Mouse (Mus musculus) MEL (cell line): ENCODE measurements around the gene Srrm3.

ENCODE experiments used
- BHLHE40 ChIP-seq: IDR thresholded peaks from 2 replicates; pipeline ENCODE4 v1.6.1; 2012; ENCODE audit warnings: low read depth, mild to moderate bottlenecking, inconsistent platforms, low read length, improper control_type of control experiment, borderline replicate concordance
- CTCF ChIP-seq, 3 experiments: IDR thresholded peaks in 2 of 3; conservative IDR thresholded peaks in 1 of 3; 2 replicates each; pipeline ENCODE4 v1.5.1; 2011 to 2012; ENCODE audit warnings: low read length in 3 of 3, low read depth in 2 of 3, mild to moderate bottlenecking in 2 of 3, improper control_type of control experiment in 1 of 3, inconsistent platforms in 1 of 3, mixed read lengths in 1 of 3, moderate library complexity in 1 of 3; ENCODE audit not compliant: control insufficient read depth in 1 of 3, insufficient read depth in 1 of 3, poor library complexity in 1 of 3, severe bottlenecking in 1 of 3
- ELF1 ChIP-seq: IDR thresholded peaks from 2 replicates; pipeline ENCODE4 v1.6.1; 2014; ENCODE audit warnings: low read depth, mild to moderate bottlenecking, inconsistent platforms, low read length, improper control_type of control experiment, moderate library complexity
- EP300 ChIP-seq, 2 experiments: IDR thresholded peaks; 2 replicates each; pipeline ENCODE4 v1.6.1; 2011; ENCODE audit warnings: improper control_type of control experiment in 2 of 2, low read length in 2 of 2, low read depth in 1 of 2, mild to moderate bottlenecking in 1 of 2
- ETS1 ChIP-seq: IDR thresholded peaks from 2 replicates; pipeline ENCODE4 v1.6.1; 2012; ENCODE audit warnings: low read depth, mild to moderate bottlenecking, inconsistent platforms, low read length, improper control_type of control experiment, moderate library complexity
- GABPA ChIP-seq: IDR thresholded peaks from 2 replicates; pipeline ENCODE4 v1.6.1; 2012; ENCODE audit warnings: low read depth, mild to moderate bottlenecking, inconsistent platforms, low read length, improper control_type of control experiment, moderate library complexity
- HCFC1 ChIP-seq: IDR thresholded peaks from 2 replicates; pipeline ENCODE4 v1.6.1; 2012; ENCODE audit warnings: low read depth, mild to moderate bottlenecking, inconsistent platforms, low read length, improper control_type of control experiment, moderate library complexity
- MYC ChIP-seq: IDR thresholded peaks from 2 replicates; pipeline ENCODE4 v1.6.1; 2011; ENCODE audit warnings: low read depth, mild to moderate bottlenecking, low read length, improper control_type of control experiment, moderate library complexity
- POLR2A ChIP-seq, 2 experiments: IDR thresholded peaks; 2 replicates each; pipeline ENCODE4 v1.6.1; 2011 to 2012; ENCODE audit warnings: low read length in 2 of 2, mild to moderate bottlenecking in 2 of 2, control low read depth in 1 of 2, improper control_type of control experiment in 1 of 2, low read depth in 1 of 2, moderate library complexity in 1 of 2; ENCODE audit not compliant: control insufficient read depth in 1 of 2, insufficient read depth in 1 of 2, poor library complexity in 1 of 2
- RAD21 ChIP-seq: IDR thresholded peaks from 2 replicates; pipeline ENCODE4 v1.6.1; 2011; ENCODE audit warnings: mild to moderate bottlenecking, low read depth, low read length, improper control_type of control experiment
- SIN3A ChIP-seq: IDR thresholded peaks from 2 replicates; pipeline ENCODE4 v1.6.1; 2012; ENCODE audit warnings: low read length, improper control_type of control experiment, inconsistent platforms
- USF1 ChIP-seq: IDR thresholded peaks from 2 replicates; pipeline ENCODE4 v1.6.1; 2014; ENCODE audit warnings: low read depth, mild to moderate bottlenecking, inconsistent platforms, low read length, improper control_type of control experiment, moderate library complexity
- ZKSCAN1 ChIP-seq: IDR thresholded peaks from 2 replicates; pipeline ENCODE4 v1.6.1; 2012; ENCODE audit warnings: low read depth, mild to moderate bottlenecking, inconsistent platforms, low read length, improper control_type of control experiment, moderate library complexity

DNA sequence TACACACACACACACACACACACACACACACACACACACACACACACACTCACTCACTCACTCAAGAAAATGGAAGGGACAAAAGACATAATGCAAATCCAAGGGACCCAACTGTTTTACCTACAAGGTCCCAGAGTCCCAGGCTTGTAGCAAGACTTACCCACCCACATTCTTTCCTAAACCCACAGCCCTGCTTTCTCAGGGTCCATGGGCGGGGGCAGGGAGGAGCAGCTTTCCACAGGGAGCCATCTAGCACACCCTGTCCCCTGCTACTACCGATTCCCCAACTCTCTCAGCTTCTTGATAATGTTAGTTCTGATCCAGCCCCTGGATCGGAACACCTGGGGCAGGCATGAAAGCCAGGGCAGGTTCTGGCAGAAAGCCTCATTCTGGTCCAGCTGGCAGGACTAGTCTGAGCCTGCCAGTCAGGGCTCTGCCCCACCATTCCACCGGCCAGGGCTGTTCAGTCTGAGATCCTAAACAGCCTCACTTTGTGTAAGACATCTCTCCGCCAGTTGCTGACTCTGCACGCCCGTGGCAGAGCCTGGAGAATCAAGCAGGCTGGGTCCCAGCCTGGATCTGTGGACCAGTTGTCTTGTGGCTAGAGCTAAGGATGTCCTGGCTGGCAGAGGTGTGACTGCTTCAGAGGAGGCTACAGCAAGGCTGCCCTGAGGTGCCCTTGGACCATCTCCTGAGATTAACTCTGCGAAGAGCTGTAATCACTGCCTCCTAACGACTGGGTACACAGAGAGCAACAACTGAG, 86.1 kb downstream of the Srrm3 start:
- TF ChIP-seq ETS1 (no peak), RAD21 (no peak), BHLHE40 (no peak), EP300 (IDR thresholded peaks at IDR 0.05; ENCODE audit: low read depth in 1 of 2, low read length in 2 of 2) (no peak), ELF1 (no peak), CTCF (IDR thresholded peaks at IDR 0.05 in 2 of 3, conservative IDR thresholded peaks at IDR 0.05 in 1 of 3; ENCODE audit: control insufficient read depth in 1 of 3, insufficient read depth in 1 of 3, low read depth in 2 of 3, low read length in 3 of 3, poor library complexity in 1 of 3, severe bottlenecking in 1 of 3) (no peak), USF1 (no peak), GABPA (no peak), POLR2A (IDR thresholded peaks at IDR 0.05; ENCODE audit: control insufficient read depth in 1 of 2, insufficient read depth in 1 of 2, low read depth in 1 of 2, low read length in 2 of 2, poor library complexity in 1 of 2) (no peak), HCFC1 (no peak), SIN3A (no peak), ZKSCAN1 (no peak), MYC (no peak)
